Mouse (Mus musculus) frontal cortex, postnatal 36 days (tissue): Measurements from ENCODE around the gene Msrb3.

ENCODE experiments used
- DNase-seq, 2 experiments: peaks; one replicate each; pipeline ENCODE4 v3.0.0; 2022; ENCODE audit warnings: low spot score in 2 of 2

The Msrb3 gene

GRCm38 (mm10) chr10:120861674-120862073 is 37.2 kb downstream of the Msrb3 start:
- DNase-seq: no peak

- no peak for DNase-seq
Measured at GRCm38 (mm10) chr10:120861194-120861593, 37.7 kb downstream of the Msrb3 start.

- DNase-seq: no peak
Measured at GRCm38 (mm10) chr10:120857531-120858001, 41.3 kb downstream of the Msrb3 start.

GRCm38 (mm10) chr10:120854329-120854728 is 44.6 kb downstream of the Msrb3 start:
- no peak for DNase-seq

GRCm38 (mm10) chr10:120853816-120854215 is 45.1 kb downstream of the Msrb3 start:
- DNase-seq: no peak

GRCm38 (mm10) chr10:120851196-120851781 is 47.6 kb downstream of the Msrb3 start:
- DNase-seq: no peak

- no peak for DNase-seq
Measured at GRCm38 (mm10) chr10:120850391-120851195, 48.3 kb downstream of the Msrb3 start.

- DNase-seq: no peak
Measured at GRCm38 (mm10) chr10:120848677-120849076, 50.2 kb downstream of the Msrb3 start.

- DNase-seq: no peak
Measured at GRCm38 (mm10) chr10:120847785-120848184, 51.1 kb downstream of the Msrb3 start.

- DNase-seq: no peak
Measured at GRCm38 (mm10) chr10:120839966-120840365, 58.9 kb downstream of the Msrb3 start.

- no peak for DNase-seq
Measured at GRCm38 (mm10) chr10:120834531-120834930, 64.4 kb downstream of the Msrb3 start.

- no peak for DNase-seq
Measured at GRCm38 (mm10) chr10:120833836-120834235, 65.1 kb downstream of the Msrb3 start.

- DNase-seq: no peak
Measured at GRCm38 (mm10) chr10:120827761-120828160, 71.1 kb downstream of the Msrb3 start.

- DNase-seq: no peak
Measured at GRCm38 (mm10) chr10:120826795-120827669, 71.9 kb downstream of the Msrb3 start.

- DNase-seq: no peak
Measured at GRCm38 (mm10) chr10:120826381-120826780, 72.5 kb downstream of the Msrb3 start.

- no peak for DNase-seq
Measured at GRCm38 (mm10) chr10:120825594-120825993, 73.3 kb downstream of the Msrb3 start.

- no peak for DNase-seq
Measured at GRCm38 (mm10) chr10:120821491-120822358, 77.2 kb downstream of the Msrb3 start.

GRCm38 (mm10) chr10:120820781-120821300 is 78.1 kb downstream of the Msrb3 start:
- DNase-seq: no peak

GRCm38 (mm10) chr10:120815290-120815689 is 83.6 kb downstream of the Msrb3 start:
- DNase-seq: no peak

- DNase-seq: no peak
Measured at GRCm38 (mm10) chr10:120811796-120812443, 87.0 kb downstream of the Msrb3 start.
